Mouse (Mus musculus) c-Kit-positive CD71-positive TER-119-negative erythroid progenitor cells, embryonic 14.5 days (primary cell): Measurements from ENCODE around the gene Adat3.
"Not testable (repeated sequence)": the region's sequence is repeated elsewhere in the genome, so short reads cannot be mapped to it uniquely, and the experiment has no call there.

Experiments used
- DNase-seq: peaks from one replicate; pipeline ENCODE4 v3.0.0-alpha.2; 2013; ENCODE audit warnings: low read depth

Adat3 gene

GRCm38 (mm10) chr10:80610116-80610785 lies 7.6 kb downstream of the Adat3 start:
- DNase-seq = no peak

GRCm38 (mm10) chr10:80611024-80611423 lies 8.3 kb downstream of the Adat3 start:
- DNase-seq = no peak

GRCm38 (mm10) chr10:80611905-80612304 lies 9.2 kb downstream of the Adat3 start:
- no peak for DNase-seq

GRCm38 (mm10) chr10:80613821-80614220 lies 11.1 kb downstream of the Adat3 start:
- DNase-seq = no peak

- no peak for DNase-seq
These were observed 11.7 kb downstream of the Adat3 start for GRCm38 (mm10) chr10:80614351-80614750.

- no peak for DNase-seq
These were observed 15.5 kb downstream of the Adat3 start for GRCm38 (mm10) chr10:80618181-80618580.

GRCm38 (mm10) chr10:80619465-80620244 lies 17.0 kb downstream of the Adat3 start:
- DNase-seq = no peak

- no peak for DNase-seq
These were observed 17.7 kb downstream of the Adat3 start for GRCm38 (mm10) chr10:80620365-80620764.

GRCm38 (mm10) chr10:80620796-80621689 lies 18.4 kb downstream of the Adat3 start:
- no peak for DNase-seq

- no peak for DNase-seq
These were observed 18.9 kb downstream of the Adat3 start for GRCm38 (mm10) chr10:80621690-80621939.

- peak; percentile 100 for DNase-seq
These were observed 19.4 kb downstream of the Adat3 start for GRCm38 (mm10) chr10:80621940-80622660.

GRCm38 (mm10) chr10:80622661-80623456 lies 20.2 kb downstream of the Adat3 start, which contains the start of gene Csnk1g2:
TSS of gene Csnk1g2 (plus strand) at chr10:80622838.
- no peak for DNase-seq

GRCm38 (mm10) chr10:80623457-80624191 lies 20.9 kb downstream of the Adat3 start:
- DNase-seq = no peak

- DNase-seq = no peak
These were observed 23.1 kb downstream of the Adat3 start for GRCm38 (mm10) chr10:80625764-80626163.

- DNase-seq = no peak
These were observed 25.0 kb downstream of the Adat3 start for GRCm38 (mm10) chr10:80627685-80628084.

- no peak for DNase-seq
These were observed 26.2 kb downstream of the Adat3 start for GRCm38 (mm10) chr10:80628925-80629324.

- no peak for DNase-seq
These were observed 32.7 kb downstream of the Adat3 start for GRCm38 (mm10) chr10:80635345-80635744.

- DNase-seq = no peak
These were observed 44.3 kb downstream of the Adat3 start for GRCm38 (mm10) chr10:80646936-80647335.

GRCm38 (mm10) chr10:80649910-80650309 lies 47.2 kb downstream of the Adat3 start:
- not testable (repeated sequence) for DNase-seq

GRCm38 (mm10) chr10:80650392-80650791 lies 47.7 kb downstream of the Adat3 start:
- no peak for DNase-seq
